Mouse (Mus musculus): ENCODE measurements around the gene Tas2r139. TPM values are rescaled to one million over a fixed set of nuclear protein-coding genes. Genes with fewer than 3 reads are reported as not detected.
"Not testable (repeated sequence)": the region's sequence is repeated elsewhere in the genome, so short reads cannot be mapped to it uniquely, and the experiment has no call there.

Tas2r139 gene
- total RNA-seq (2021), result not detected
- long read RNA-seq, experiment 1, result 0 reads
- long read RNA-seq, experiment 2, result 0 reads

GRCm38 (mm10) chr6:42140636-42141035 lies at the start of gene Tas2r139:
Gene Tas2r139 (plus strand): TSS chr6:42140936.
- DNase-seq, result no peak

GRCm38 (mm10) chr6:42151115-42151514 lies 10.4 kb downstream of the Tas2r139 start:
- not testable (repeated sequence) for DNase-seq

- no peak for DNase-seq
Measured at GRCm38 (mm10) chr6:42182462-42182861, 41.7 kb downstream of the Tas2r139 start.

- DNase-seq, result no peak
Measured at GRCm38 (mm10) chr6:42186230-42186629, 45.5 kb downstream of the Tas2r139 start.

Other genes with a start within 250 kb of the Tas2r139 start
- gene Sval1, start 189.3 kb upstream of the Tas2r139 start, total RNA-seq (2021), result not detected
- not detected for gene Sval3, start 172.8 kb upstream of the Tas2r139 start, total RNA-seq (2021)
- gene Sva, start 102.5 kb upstream of the Tas2r139 start, total RNA-seq (2021), result not detected
- gene Tas2r144, start 74.4 kb downstream of the Tas2r139 start, total RNA-seq (2021), result not detected
- gene Gstk1, start 105.0 kb downstream of the Tas2r139 start, total RNA-seq (2021), result 100 to 1,000 TPM in 1 of 2 experiments, 10 to 100 TPM in 1; 71.9 to 345 TPM
- gene Tmem139, start 121.0 kb downstream of the Tas2r139 start, total RNA-seq (2021), result 1 to 10 TPM in 1 of 2 experiments, not detected in 1; 2.4 TPM
- 10 to 100 TPM; 17.8 to 20.6 TPM for gene Casp2, start 124.0 kb downstream of the Tas2r139 start, total RNA-seq (2021)
- gene Clcn1, start 145.7 kb downstream of the Tas2r139 start, total RNA-seq (2021), result under 1 TPM in 1 of 2 experiments, not detected in 1; 0.20 TPM
- under 1 TPM; 0.23 to 0.60 TPM for gene Fam131b, start 183.7 kb downstream of the Tas2r139 start, total RNA-seq (2021)
- 100 to 1,000 TPM; 107 to 144 TPM for gene Zyx, start 208.7 kb downstream of the Tas2r139 start, total RNA-seq (2021)
- under 1 TPM; 0.46 to 0.49 TPM for gene Epha1, start 232.3 kb downstream of the Tas2r139 start, total RNA-seq (2021)